Mouse (Mus musculus) layer of hippocampus, adult 9-11 months (tissue): Measurements from ENCODE around the gene Grpel1.

Experiments
- DNase-seq: peaks from one replicate; pipeline ENCODE4 v3.0.0; 2022

The Grpel1 gene

GRCm38 (mm10) chr5:36515558-36515957 lies 50.8 kb downstream of the Grpel1 start:
- DNase-seq = peak; percentile 59

DNA sequence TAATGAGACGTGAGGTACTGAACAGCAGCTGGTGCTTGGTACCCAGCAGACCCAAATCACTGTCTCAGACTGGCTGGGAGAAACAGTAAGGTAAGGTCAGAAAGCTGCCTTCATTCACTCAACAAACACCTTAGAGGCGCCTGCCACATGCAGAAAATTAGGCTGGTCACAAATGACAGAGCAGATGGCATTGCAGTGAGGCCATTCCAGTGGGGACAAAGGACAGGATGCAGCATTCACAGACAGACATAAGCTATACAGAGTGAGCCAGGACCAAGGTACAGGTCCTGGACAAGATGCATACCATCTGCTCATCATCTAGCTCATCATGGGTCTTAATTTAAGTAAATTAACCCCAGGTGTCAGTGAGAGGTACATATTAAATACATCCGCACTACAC lies 52.8 kb downstream of the Grpel1 start:
- DNase-seq = no peak

- DNase-seq = no peak
Observed at GRCm38 (mm10) chr5:36519751-36520150, 55.0 kb downstream of the Grpel1 start.

GRCm38 (mm10) chr5:36522782-36523181 lies 58.0 kb downstream of the Grpel1 start:
- DNase-seq = no peak

DNA sequence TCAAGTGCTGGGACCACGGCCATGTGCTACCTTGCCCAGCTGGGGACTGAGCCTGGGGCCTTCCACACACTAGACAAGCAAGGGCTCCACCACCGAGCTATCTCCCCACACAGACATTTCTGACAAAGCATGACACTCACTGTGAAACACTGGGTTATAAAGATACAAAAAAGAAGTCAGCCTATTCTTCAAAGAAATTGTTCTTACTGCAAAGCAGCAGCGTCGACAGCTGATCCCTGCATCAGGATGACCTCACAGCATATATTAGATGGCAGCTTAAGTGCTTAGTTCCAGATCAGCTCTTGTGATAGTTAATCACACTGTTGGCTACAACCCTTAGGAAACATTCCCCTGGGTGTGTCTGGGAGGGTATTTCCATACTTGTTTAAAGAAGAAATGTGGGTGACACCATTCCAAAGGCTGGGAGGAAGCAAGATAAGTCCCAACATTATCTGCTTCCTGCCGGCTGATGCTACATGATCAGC lies 58.5 kb downstream of the Grpel1 start:
- no peak for DNase-seq
